Mouse (Mus musculus) liver, adult 2 months (tissue): ENCODE measurements around the gene Fgfr1op2.

Experiments
- CTCF ChIP-seq: fragments of 200-500 bp; IDR thresholded peaks from 2 replicates; pipeline ENCODE4 v1.5.1; 2011; ENCODE audit warnings: low read depth, low read length, control low read depth
- POLR2A ChIP-seq: fragments of 200-500 bp; IDR thresholded peaks from 2 replicates; pipeline ENCODE4 v1.6.1; 2011; ENCODE audit warnings: low read length, control low read depth; ENCODE audit not compliant: insufficient read depth; ENCODE audit errors: extremely low read depth

GRCm38 (mm10) chr6:146583366-146584046 is 6.5 kb downstream of the Fgfr1op2 start:
- TF ChIP-seq CTCF (no peak), POLR2A (no peak)
